Mouse (Mus musculus): ENCODE data around the gene Wnt9a. TPM values are rescaled to one million over a fixed set of nuclear protein-coding genes. Genes with fewer than 3 reads are reported as not detected.

Gene Wnt9a
- total RNA-seq, 2 experiments from 2014 or later: 3.8 to 4.2 TPM

GRCm38 (mm10) chr11:59302700-59303569, 3.8 kb upstream of the Wnt9a start:
- peak; percentile 85 to 90 for DNase-seq

DNA sequence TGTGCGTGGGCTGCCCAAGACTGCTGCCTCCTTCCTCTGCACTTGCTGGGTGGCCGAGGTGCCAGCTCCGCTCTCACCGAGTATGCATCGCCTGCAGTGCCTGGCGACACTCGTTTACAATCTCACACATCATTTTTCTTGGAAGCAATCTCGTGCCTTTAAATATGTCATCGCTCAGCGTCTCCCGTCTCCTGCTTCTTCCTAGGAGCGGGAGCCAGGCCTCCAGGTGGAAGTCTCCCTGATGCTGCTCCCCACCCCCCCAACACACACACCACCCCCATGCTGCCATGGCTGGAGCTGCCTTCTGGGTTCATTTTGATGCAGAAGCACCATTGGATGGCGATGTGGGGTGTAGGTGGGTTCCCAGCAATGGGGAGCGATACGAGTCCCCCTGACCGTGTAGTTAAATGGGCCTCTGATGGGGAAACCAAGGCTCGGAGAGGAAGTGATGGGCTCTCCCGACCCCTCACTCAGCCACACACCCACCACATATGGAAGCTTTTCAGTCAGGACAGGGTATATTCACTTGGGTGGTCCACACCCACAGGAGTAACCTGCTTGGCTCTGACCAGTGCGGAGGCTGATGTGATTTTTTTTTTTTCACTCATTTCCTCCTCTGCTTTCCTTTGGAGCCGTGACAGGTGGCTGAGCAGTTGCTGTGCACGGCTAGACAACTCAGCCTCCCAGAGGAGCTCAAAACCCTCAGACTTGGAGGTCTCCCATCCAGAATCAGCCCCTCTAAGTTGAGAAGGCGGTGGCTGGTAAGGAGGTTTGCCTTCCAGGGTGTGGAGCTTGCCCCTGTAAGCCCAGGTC, 1.5 kb upstream of the Wnt9a start:
- no peak for DNase-seq

DNA sequence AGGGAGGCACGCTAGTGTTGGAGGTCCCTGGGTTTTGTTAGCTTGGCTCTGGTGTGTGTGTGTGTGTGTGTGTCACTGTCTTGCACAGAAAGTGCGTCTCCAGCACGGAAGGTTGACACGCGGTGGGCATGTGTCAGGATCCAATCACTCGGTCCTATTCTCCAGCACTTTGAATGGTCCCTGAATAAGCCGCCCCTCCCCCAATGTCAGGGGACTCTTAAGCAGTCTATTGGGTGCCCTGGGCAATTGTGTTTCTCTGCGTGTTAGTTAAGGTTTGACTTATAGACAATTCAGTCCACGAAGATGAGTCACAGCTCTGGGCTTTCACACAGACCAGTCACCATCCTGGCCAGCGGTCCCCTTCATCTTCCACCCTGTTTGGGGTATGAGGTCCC, 910 bp upstream of the Wnt9a start:
- peak in 1 of 2 experiments; percentile 38 for DNase-seq

DNA sequence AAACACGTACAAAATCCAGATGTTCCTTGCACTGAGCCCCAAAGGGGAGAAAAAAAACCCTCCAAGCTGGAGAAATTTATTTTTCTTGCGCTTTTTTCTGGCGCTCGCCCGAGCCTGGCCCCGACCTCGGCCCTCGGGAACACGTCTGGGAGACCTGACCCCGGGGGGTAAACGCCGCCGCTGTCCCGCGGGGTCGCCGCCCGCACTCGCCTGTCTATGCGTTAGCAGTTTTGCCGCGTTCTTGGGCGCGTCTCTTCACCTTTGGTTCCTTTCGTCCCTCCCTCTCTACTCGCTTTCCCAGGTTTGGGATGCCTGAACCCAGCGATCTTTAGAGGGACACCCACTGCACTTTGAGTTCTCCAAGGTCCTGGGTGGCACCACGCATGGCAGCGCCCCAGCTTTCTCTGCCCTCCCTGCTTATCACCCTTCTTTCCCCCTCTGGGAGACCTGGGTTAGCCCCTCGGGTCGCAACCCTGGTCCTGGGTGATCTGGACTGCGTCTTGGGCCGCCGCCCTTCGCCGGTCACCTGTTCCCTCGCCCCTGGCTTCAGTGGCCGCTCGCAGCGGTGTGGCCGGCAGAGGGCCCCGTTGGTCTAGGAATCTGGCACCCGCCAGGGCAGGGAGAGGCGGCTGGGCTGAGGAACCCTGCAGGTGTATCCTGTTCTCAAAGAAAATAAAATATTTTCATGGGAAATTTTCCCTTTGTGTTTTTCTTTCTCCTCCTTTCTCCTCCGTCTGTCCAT, 865 bp downstream of the Wnt9a start:
- peak; percentile 86 to 91 for DNase-seq

- DNase-seq: peak; percentile 33 to 44
These were observed 1.4 kb downstream of the Wnt9a start for GRCm38 (mm10) chr11:59308164-59308542.

- DNase-seq: no peak
These were observed 1.9 kb downstream of the Wnt9a start for GRCm38 (mm10) chr11:59308625-59309024.

DNA sequence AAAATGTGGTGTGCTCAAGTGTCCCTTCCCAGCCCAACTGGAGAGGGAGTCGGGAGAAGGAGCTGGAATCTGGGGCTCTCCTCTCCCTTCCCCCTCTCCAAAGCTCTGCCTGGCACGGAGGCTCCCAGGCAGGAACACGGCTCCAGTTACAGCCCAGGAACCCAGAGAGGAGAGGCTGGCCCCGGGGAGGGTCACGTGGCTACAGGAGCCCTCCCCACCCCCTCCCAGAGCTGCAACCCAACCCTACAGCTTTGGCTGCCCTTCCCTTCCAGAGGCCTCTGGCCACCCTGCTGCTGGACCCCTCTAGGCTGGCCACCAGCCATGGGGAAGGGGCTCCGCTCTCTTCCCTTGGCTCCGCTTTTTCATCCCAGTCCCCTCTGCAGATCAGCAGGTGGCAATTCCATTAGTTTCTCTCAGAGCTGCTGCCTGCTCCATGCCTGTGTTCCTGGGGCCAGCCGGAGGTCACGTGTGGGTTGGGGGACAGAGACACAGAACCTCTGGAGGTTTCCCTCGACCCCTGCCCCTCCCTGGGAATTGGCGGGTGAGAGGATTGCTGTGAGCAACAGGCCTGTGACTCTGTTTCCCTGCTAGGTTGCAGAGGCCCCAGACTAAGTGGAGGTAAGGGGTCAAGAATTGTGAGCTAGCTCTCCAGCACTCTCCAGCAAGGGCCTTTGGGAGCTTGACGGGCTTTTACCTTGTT, 2.5 kb downstream of the Wnt9a start:
- DNase-seq: peak; percentile 55 to 75

DNA sequence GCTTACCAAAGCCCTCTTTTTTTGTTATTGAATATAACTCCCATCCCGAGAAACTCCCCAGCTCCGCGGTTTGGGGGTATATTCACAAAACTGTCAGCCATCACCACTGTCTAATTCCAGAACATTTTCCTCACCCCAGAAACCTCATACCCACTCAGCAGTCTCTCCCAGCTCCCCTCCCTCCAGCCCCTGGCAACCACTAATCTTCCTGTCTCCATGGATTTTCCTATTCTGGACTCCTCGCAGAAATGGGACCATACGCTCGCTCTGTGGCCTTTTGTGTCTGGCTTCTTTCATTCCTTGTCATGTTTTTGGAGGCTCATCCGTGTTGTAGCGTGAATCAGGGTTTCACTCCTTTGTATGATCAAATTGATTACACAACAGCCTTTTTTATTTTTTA, 3.2 kb downstream of the Wnt9a start:
- peak in 1 of 2 experiments; percentile 37 for DNase-seq

- DNase-seq: no peak
These were observed 5.3 kb downstream of the Wnt9a start for GRCm38 (mm10) chr11:59312060-59312459.

GRCm38 (mm10) chr11:59312501-59312900, 5.8 kb downstream of the Wnt9a start:
- DNase-seq: no peak

GRCm38 (mm10) chr11:59313029-59313811, 6.5 kb downstream of the Wnt9a start:
- no peak for DNase-seq

GRCm38 (mm10) chr11:59313944-59314343, 7.2 kb downstream of the Wnt9a start:
- no peak for DNase-seq

DNA sequence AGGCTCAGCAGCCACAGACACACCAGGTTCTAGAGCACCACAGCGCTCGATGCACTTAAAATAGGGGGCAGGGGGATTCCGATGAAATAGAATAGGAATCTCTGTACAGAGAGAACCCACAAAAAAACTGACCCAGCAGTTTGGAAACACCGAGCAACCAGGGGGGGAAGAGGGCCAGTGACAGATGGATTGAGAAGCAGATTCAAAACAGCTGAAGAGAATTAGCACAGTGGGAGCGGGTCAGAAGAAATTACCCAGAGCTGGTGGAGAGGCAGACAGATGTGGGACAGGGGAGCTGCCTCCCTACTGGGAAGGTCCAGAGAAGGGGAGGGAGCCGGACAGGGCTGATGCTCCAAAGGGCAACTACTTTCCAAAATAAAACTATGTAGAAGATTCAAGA, 9.8 kb downstream of the Wnt9a start:
- no peak for DNase-seq

DNA sequence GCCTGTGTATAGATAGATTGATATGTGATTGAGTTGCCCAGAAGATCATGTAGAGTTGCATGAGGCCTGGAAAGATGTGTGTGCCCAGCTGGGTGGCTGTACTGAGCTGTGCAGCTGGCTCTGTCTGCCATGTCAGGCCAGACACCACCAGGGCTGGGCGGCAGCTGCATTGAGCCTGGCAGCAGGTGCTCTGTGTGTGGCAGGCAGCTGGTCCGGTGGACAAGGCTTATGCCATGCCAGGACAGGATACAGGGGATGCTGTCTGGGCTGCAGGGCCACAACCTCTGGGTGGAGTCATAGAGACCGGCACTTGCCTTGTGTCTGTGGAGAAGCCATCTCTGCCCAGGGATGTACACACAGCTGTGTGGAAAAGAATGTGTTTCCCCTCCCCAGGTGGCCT, 16.3 kb downstream of the Wnt9a start:
- no peak for DNase-seq

DNA sequence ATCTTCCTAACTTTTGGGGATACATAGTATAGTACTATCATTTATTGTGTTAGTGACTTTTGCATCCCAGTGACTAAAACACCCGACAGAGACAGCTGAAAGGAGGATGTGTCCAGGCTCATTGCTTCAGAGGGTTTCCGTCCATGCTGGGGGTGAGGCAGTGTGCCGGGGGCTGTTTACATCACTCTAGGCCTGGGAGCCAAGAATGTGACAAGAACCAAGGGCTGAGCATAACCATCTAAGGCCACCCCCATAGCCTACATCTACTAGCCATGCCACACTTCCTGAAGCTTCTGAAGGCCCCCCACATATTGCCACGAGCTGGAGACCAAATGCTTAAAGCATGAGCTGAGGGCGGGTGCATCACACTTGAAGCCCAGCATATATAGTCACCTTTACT, 18.0 kb downstream of the Wnt9a start:
- DNase-seq: no peak

DNA sequence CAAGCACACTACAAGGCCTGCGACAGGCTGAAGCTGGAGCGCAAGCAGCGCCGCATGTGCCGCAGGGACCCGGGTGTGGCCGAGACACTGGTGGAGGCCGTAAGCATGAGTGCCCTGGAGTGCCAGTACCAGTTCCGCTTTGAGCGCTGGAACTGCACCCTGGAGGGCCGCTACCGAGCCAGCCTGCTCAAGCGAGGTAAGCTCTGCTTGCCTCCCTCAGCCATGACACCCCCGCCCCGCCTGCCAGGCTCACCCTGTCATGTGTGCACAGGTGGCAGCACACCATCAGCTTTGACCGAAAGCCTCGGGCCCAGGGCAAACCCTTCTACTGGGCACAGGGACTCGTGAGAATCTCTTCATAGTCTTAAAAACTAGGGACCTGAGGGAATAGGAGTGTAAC, 20.9 kb downstream of the Wnt9a start:
- no peak for DNase-seq

GRCm38 (mm10) chr11:59329616-59330015, 22.9 kb downstream of the Wnt9a start:
- DNase-seq: no peak

DNA sequence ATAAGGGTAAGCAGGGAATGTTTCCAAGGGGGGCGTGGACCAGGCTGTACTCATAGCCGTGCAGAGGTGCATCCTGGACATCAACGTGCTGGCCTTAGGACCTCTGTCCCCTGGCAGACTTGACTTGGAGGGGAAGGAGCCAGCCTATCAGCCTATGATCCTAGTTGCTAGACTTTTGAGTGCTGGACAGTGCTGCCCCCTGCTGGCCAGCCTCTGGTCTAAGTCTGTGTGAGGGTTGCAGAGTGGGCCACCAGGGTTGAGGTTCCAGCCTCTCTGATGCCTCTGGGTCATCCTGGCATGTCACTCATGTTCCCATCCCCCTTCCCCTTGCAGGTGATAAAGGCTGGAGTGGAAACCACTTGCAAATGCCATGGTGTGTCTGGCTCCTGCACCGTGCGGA, 23.8 kb downstream of the Wnt9a start:
- DNase-seq: peak; percentile 55 to 82

GRCm38 (mm10) chr11:59331167-59331869, 24.6 kb downstream of the Wnt9a start:
- no peak for DNase-seq

DNA sequence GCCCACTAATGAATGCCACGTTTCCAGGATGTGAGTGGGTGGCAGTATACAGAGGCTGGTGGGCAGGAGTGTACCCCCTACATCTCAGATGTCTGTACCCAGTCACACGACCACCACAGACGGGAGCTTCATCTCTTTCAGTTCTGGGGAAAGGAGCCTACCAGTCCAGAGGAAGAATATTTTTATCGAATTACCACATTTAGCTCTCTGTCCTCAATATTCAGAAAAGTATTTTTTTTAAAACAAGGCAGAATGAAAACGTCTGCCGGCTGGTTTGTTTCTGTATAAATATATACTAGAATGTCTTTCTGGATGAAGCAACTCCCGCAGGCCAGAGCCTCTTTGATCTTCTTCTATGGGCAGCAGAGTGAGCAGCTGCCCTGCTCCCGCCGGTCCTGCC, 26.2 kb downstream of the Wnt9a start:
- no peak for DNase-seq

Data from heart, adult 18-20 months (tissue).